15 mouse cellular contexts compared by ENCODE assay signal in the genomic region with DNA sequence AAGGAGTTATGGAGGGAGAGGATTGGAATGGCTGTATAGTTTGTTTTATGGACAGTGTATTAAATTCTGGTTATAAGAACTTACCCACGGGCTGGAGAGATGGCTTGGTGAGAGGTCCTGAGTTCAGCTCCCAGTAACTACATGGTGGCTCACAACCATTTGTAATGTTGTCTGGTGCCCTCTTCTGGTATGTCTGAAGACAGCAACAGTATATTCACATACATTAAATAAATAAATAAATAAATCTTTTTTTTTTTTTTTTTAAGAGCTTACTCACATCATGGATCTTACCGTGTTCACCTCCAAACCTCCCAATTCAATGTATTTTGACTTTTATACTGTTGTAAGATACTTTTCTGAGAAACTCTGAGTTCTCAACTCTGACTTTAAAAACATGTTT.
DNase-seq lines count a peak whose midpoint lies in the region; TF ChIP-seq lines count a peak whose summit lies in the region.
"Had no signal": no experiment of that assay in that cellular context is flagged by ENCODE, and none has a peak within 500 bp of the region (broad histone marks: within the 10 kb centered on the region; RNA-seq: fewer than 3 reads in every experiment).

No protein-coding gene starts in this region.

- 83% methylated on average over 2 of the region's 2 CpGs for WGBS in heart, adult 2 months

- TF ChIP-seq POLR2A in heart, adult 2 months (IDR thresholded peaks at IDR 0.05; ENCODE audit: insufficient read depth, low read depth, low read length) = no peak

- no peaks in the 10 kb centered on the region for H3K27me3 ChIP-seq in heart, adult 2 months (ENCODE audit: control insufficient read depth, insufficient read depth, low read length)
- H3K27me3 ChIP-seq in splenic B cell, adult 2 months (ENCODE audit: control insufficient read depth, insufficient read depth, low read length, poor library complexity, severe bottlenecking) = no peaks in the 10 kb centered on the region
- H3K27me3 ChIP-seq: lung, embryonic 15.5 days; midbrain, embryonic 15.5 days had no signal

- H3K79me2 ChIP-seq in heart, adult 2 months (replicated peaks; ENCODE audit: control insufficient read depth, insufficient read depth, low read length) = no peaks in the 10 kb centered on the region

- TF ChIP-seq EP300 in heart, adult 2 months (IDR thresholded peaks at IDR 0.05; ENCODE audit: insufficient read depth, low read depth, low read length) = no peak

- H3K9ac ChIP-seq in heart, adult 2 months (ENCODE audit: low read depth, low read length) = no peak overlapping the region
- H3K9ac ChIP-seq: lung, embryonic 15.5 days; midbrain, embryonic 15.5 days had no signal

- H3K4me3 ChIP-seq in heart, adult 2 months = no peak overlapping the region
- H3K4me3 ChIP-seq: limb, embryonic 10.5 days; lung, embryonic 15.5 days; midbrain, embryonic 15.5 days had no signal

- H3K27ac ChIP-seq in heart, adult 2 months = no peak overlapping the region
- H3K27ac ChIP-seq: limb, embryonic 10.5 days; lung, embryonic 15.5 days; midbrain, embryonic 15.5 days had no signal

- intact Hi-C loops in heart, adult 2 months (cut with DNase I) = no loop called here
- intact Hi-C loops in heart, postnatal 14 days (cut with DNase I) = no loop called here

- no peaks in the 10 kb centered on the region for H3K36me3 ChIP-seq in heart, adult 2 months (ENCODE audit: control insufficient read depth, insufficient read depth, low read length)
- H3K36me3 ChIP-seq in splenic B cell, adult 2 months (ENCODE audit: control insufficient read depth, insufficient read depth, low read length, poor library complexity, severe bottlenecking) = no peaks in the 10 kb centered on the region
- H3K36me3 ChIP-seq: limb, embryonic 10.5 days; lung, embryonic 15.5 days; midbrain, embryonic 15.5 days had no signal

- H3K4me1 ChIP-seq in heart, adult 2 months (ENCODE audit: control insufficient read depth, insufficient read depth, low read length) = no peaks in the 10 kb centered on the region
- H3K4me1 ChIP-seq: limb, embryonic 10.5 days; lung, embryonic 15.5 days; midbrain, embryonic 15.5 days had no signal

- peak; percentile 41 for TF ChIP-seq CTCF in heart, adult 2 months (IDR thresholded peaks at IDR 0.05)

- no peak for DNase-seq in heart, adult 2 months
- no peak for DNase-seq in heart, postnatal 14 days
- peak; percentile 8 for DNase-seq in retina, postnatal 1 day
- DNase-seq in retina, embryonic 14.5 days (ENCODE audit: low spot score) = no peak
- DNase-seq in ZHBTc4 (ENCODE audit: low read depth, low spot score) = peak; percentile 39
- peak; percentile 37 for DNase-seq in splenic B cell, adult 2 months (ENCODE audit: low read depth, low spot score)
- no peak for DNase-seq in urinary bladder, adult 18-20 months (ENCODE audit: low spot score in 2 of 2)
- DNase-seq in adrenal gland, postnatal 10 days = no peak
- DNase-seq: adrenal gland, postnatal 36 days; cerebellum, adult 2 months; layer of hippocampus, adult 9-11 months; spleen, adult 18-20 months had no signal

Comparison
In these comparisons a context has a peak if more than half of its experiments do, and no peak if none do; other contexts are left out.
1. DNase-seq: peak in retina, postnatal 1 day (single experiment), ZHBTc4 (single experiment) and splenic B cell, adult 2 months (single experiment); none in heart, adult 2 months (0 of 2), heart, postnatal 14 days (0 of 2), retina, embryonic 14.5 days (single experiment), urinary bladder, adult 18-20 months (0 of 2) and adrenal gland, postnatal 10 days (single experiment).